Mouse (Mus musculus) ES-E14 (cell line): ENCODE measurements around the gene Gm29797. TPM values are rescaled to one million over a fixed set of nuclear protein-coding genes. Genes with fewer than 3 reads are reported as not detected.
A peak's percentile ranks its signal among the peaks of the same experiment; 100 is the strongest.

Experiments
- DNase-seq: peaks from one replicate; pipeline ENCODE4 v3.0.0-alpha.2; 2013; ENCODE audit warnings: low read depth, low spot score
- H3K27ac ChIP-seq: 2 replicates; pipeline ENCODE4 v1.5.1; 2012; ENCODE audit warnings: low read depth, mild to moderate bottlenecking, low read length, moderate library complexity, mixed read lengths; ENCODE audit not compliant: poor library complexity, insufficient read depth, severe bottlenecking
- H3K36me3 ChIP-seq: 2 replicates; pipeline ENCODE4 v1.6.1; 2012; ENCODE audit warnings: mild to moderate bottlenecking, low read length, moderate library complexity, mixed read lengths; ENCODE audit not compliant: control insufficient read depth, poor library complexity, insufficient read depth, severe bottlenecking
- H3K4me1 ChIP-seq, 2 experiments: fragments of 150-350 bp in 1 of 2; sonication (generic) in 1 of 2; 2 replicates each; pipeline ENCODE4 v1.6.1; 2012; ENCODE audit warnings: low read length in 2 of 2, mild to moderate bottlenecking in 1 of 2, mixed read lengths in 1 of 2; ENCODE audit not compliant: control insufficient read depth in 2 of 2, insufficient read depth in 2 of 2, poor library complexity in 1 of 2
- H3K4me3 ChIP-seq, 2 experiments: fragments of 150-350 bp in 1 of 2; sonication (generic) in 1 of 2; 2 replicates each; pipeline ENCODE4 v1.5.1; 2012; ENCODE audit warnings: low read length in 2 of 2, low read depth in 1 of 2, mild to moderate bottlenecking in 1 of 2, mixed read lengths in 1 of 2; ENCODE audit not compliant: insufficient read depth in 1 of 2, poor library complexity in 1 of 2, severe bottlenecking in 1 of 2
- H3K9ac ChIP-seq: 2 replicates; pipeline ENCODE4 v1.6.1; 2012; ENCODE audit warnings: low read depth, mild to moderate bottlenecking, low read length, mixed read lengths; ENCODE audit not compliant: poor library complexity, insufficient read depth, severe bottlenecking
- H3K9me3 ChIP-seq: fragments of 150-350 bp; sonication (generic); 2 replicates; pipeline ENCODE4 v1.6.1; 2012; ENCODE audit warnings: low read depth, mild to moderate bottlenecking, low read length; ENCODE audit not compliant: control insufficient read depth, insufficient read depth
- CHD2 ChIP-seq: IDR thresholded peaks from 2 replicates; pipeline ENCODE4 v1.6.1; 2014; ENCODE audit warnings: mild to moderate bottlenecking, low read depth, low read length, inconsistent platforms
- HCFC1 ChIP-seq: IDR thresholded peaks from 2 replicates; pipeline ENCODE4 v1.6.1; 2012; ENCODE audit warnings: low read length, inconsistent platforms, borderline replicate concordance; ENCODE audit not compliant: insufficient read depth
- MAFK ChIP-seq: IDR thresholded peaks from 2 replicates; pipeline ENCODE4 v1.6.1; 2014; ENCODE audit warnings: mild to moderate bottlenecking, low read depth, low read length, inconsistent platforms; ENCODE audit not compliant: insufficient read depth
- ZC3H11A ChIP-seq: IDR thresholded peaks from 2 replicates; pipeline ENCODE4 v1.6.1; 2012; ENCODE audit warnings: low read depth, mild to moderate bottlenecking, inconsistent platforms, low read length, borderline replicate concordance
- ZNF384 ChIP-seq: IDR thresholded peaks from 2 replicates; pipeline ENCODE4 v1.6.1; 2012; ENCODE audit warnings: low read depth, low read length, inconsistent platforms
- in situ Hi-C, 2 experiments: fragments of 600-800 bp; cut with MboI; formaldehyde crosslinking; loops; one replicate each; pipeline ENCODE4 v1.15.1; 2025; ENCODE audit warnings: low sequenced_read_pairs in 2 of 2, inconsistent platforms in 1 of 2; ENCODE audit not compliant: unreplicated experiment in 2 of 2
- total RNA-seq: library from RNA; depleted of rRNA; stranded (reverse); fragments of 300-350 nt; gene quantifications from 2 replicates; pipeline ENCODE4 v1.2.3, GENCODE M21; 2012; rRNA removed

Gene Gm29797
- total RNA-seq, 1 experiment, result 1.8 TPM

DNA sequence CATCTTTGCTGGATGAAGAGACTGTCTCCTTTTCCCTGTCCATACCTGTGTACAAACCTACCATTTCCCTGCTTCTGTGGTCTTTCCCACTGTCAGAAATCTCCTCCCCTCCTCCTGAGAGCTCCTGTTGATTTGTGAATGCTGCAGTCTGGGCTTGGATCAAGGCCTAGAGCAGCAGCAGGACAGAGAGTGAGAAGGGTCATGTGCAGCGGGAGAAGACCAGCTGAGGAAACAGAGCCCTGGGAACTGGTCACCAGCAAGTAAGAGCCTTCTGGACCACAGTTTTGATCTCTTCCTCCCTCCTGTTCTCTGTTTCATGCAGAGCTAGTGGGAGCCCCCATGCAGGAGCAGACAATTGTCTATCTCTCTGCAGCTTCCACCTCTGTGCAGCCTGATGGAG is 38.9 kb downstream of the Gm29797 start:
- H3K4me1 ChIP-seq, result peaks cover 0 to 7% of the 10 kb centered on the region in 2 experiments; a peak in 1 of 4 replicates
- in situ Hi-C loops, result no loop called here
- no peak overlapping the region for H3K27ac ChIP-seq
- no peak overlapping the region for H3K4me3 ChIP-seq
- no peak overlapping the region for H3K9ac ChIP-seq
- TF ChIP-seq ZNF384 (no peak), MAFK (no peak), ZC3H11A (no peak), CHD2 (no peak), HCFC1 (no peak)
- no peaks in the 10 kb centered on the region for H3K36me3 ChIP-seq
- no peak for DNase-seq
- no peaks in the 10 kb centered on the region for H3K9me3 ChIP-seq

GRCm38 (mm10) chr2:181696801-181697420 is 40.1 kb downstream of the Gm29797 start:
- no peak overlapping the region for H3K27ac ChIP-seq
- peaks cover 0 to 7% of the 10 kb centered on the region in 2 experiments; a peak in 1 of 4 replicates for H3K4me1 ChIP-seq
- H3K9me3 ChIP-seq, result no peaks in the 10 kb centered on the region
- H3K36me3 ChIP-seq, result no peaks in the 10 kb centered on the region
- TF ChIP-seq CHD2, result no peak
- no peak for TF ChIP-seq ZNF384
- TF ChIP-seq MAFK, result no peak
- TF ChIP-seq ZC3H11A, result no peak
- TF ChIP-seq HCFC1, result no peak
- peak overlapping the region; percentile 31 to 60 for H3K4me3 ChIP-seq
- no peak for DNase-seq
- peak overlapping the region; percentile 64 for H3K9ac ChIP-seq
- in situ Hi-C loops, result no loop called here

GRCm38 (mm10) chr2:181698241-181698640 is 41.4 kb downstream of the Gm29797 start, which contains the start of gene Lkaaear1:
Gene Lkaaear1 (minus strand): TSS chr2:181698442.
- H3K4me1 ChIP-seq, result peaks cover 0 to 5% of the 10 kb centered on the region in 2 experiments; a peak in 1 of 4 replicates
- H3K9me3 ChIP-seq, result no peaks in the 10 kb centered on the region
- peak within 1 kb of the TSS; percentile 31 to 60 for H3K4me3 ChIP-seq
- in situ Hi-C loops, result no loop called here
- H3K36me3 ChIP-seq, result no peaks in the 10 kb centered on the region
- DNase-seq, result no peak
- no peak within 1 kb of the TSS for H3K27ac ChIP-seq
- TF ChIP-seq ZC3H11A (no peak), MAFK (no peak), CHD2 (no peak), HCFC1 (no peak), ZNF384 (no peak)
- H3K9ac ChIP-seq, result peak within 1 kb of the TSS; percentile 64

DNA sequence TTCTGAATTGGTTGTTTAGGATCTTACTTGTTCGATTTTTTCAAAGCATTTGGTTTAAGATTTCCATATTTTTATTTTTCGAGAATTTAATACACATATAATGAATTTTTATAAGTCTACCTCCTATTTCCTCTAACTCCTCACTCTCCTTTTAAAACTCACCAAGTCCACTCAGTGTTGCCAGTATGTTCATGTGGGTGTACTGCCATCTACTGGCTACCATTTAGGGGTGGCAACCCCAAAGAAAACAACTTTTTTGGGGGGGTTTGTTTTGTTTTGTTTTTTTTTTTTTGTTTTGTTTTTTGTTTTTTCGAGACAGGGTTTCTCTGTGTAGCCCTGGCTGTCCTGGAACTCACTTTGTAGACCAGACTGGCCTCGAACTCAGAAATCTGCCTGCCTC is 49.8 kb downstream of the Gm29797 start:
- Histone ChIP-seq H3K27ac (no peak overlapping the region), H3K9ac (no peak overlapping the region), H3K36me3 (no peaks in the 10 kb centered on the region), H3K9me3 (no peaks in the 10 kb centered on the region), H3K4me1 (no peaks in the 10 kb centered on the region), H3K4me3 (no peak overlapping the region)
- in situ Hi-C loops, result no loop called here
- DNase-seq, result no peak
- TF ChIP-seq HCFC1 (no peak), CHD2 (no peak), MAFK (no peak), ZNF384 (no peak), ZC3H11A (no peak)

Other genes with a start within 250 kb of the Gm29797 start
- 4.4 and 5.1 TPM in 2 replicates for gene Zbtb46, start 197.6 kb upstream of the Gm29797 start, total RNA-seq
- gene Abhd16b, start 163.8 kb upstream of the Gm29797 start, total RNA-seq, result 0.36 and 0.53 TPM in 2 replicates
- gene Tpd52l2, start 159.9 kb upstream of the Gm29797 start, total RNA-seq, result 111 TPM in 2 replicates
- 67.2 and 87.6 TPM in 2 replicates for gene Dnajc5, start 136.5 kb upstream of the Gm29797 start, total RNA-seq
- gene Uckl1, start 72.1 kb upstream of the Gm29797 start, total RNA-seq, result 24.0 and 34.5 TPM in 2 replicates
- gene Prpf6, start 65.2 kb upstream of the Gm29797 start, total RNA-seq, result 58.7 and 67.8 TPM in 2 replicates
- 38.2 and 50.7 TPM in 2 replicates for gene Zfp512b, start 64.2 kb upstream of the Gm29797 start, total RNA-seq
- 3.4 TPM in 2 replicates for gene Samd10, start 57.8 kb upstream of the Gm29797 start, total RNA-seq
- 0.36 and 0.42 TPM in 2 replicates for gene Sox18, start 14.6 kb downstream of the Gm29797 start, total RNA-seq
- 11.4 and 23.0 TPM in 2 replicates for gene Tcea2, start 23.3 kb downstream of the Gm29797 start, total RNA-seq
- 27.3 and 31.7 TPM in 2 replicates for gene Rgs19, start 36.9 kb downstream of the Gm29797 start, total RNA-seq
- gene Lkaaear1, start 41.4 kb downstream of the Gm29797 start, total RNA-seq, result not detected in 2 replicates
- 2.9 and 3.0 TPM in 2 replicates for gene Oprl1, start 58.0 kb downstream of the Gm29797 start, total RNA-seq
- 0.09 TPM in 1 of 2 replicates, not detected in the other for gene Myt1, start 106.3 kb downstream of the Gm29797 start, total RNA-seq
- gene Pcmtd2, start 180.8 kb downstream of the Gm29797 start, total RNA-seq, result 11.8 and 15.7 TPM in 2 replicates
- gene Polr3k, start 207.3 kb downstream of the Gm29797 start, total RNA-seq, result 21.3 and 26.9 TPM in 2 replicates